Mouse (Mus musculus) layer of hippocampus, adult 9-11 months (tissue): ENCODE data around the gene Ablim2.

Source experiments
- DNase-seq: peaks from one replicate; pipeline ENCODE4 v3.0.0; 2022

Ablim2 gene

DNA sequence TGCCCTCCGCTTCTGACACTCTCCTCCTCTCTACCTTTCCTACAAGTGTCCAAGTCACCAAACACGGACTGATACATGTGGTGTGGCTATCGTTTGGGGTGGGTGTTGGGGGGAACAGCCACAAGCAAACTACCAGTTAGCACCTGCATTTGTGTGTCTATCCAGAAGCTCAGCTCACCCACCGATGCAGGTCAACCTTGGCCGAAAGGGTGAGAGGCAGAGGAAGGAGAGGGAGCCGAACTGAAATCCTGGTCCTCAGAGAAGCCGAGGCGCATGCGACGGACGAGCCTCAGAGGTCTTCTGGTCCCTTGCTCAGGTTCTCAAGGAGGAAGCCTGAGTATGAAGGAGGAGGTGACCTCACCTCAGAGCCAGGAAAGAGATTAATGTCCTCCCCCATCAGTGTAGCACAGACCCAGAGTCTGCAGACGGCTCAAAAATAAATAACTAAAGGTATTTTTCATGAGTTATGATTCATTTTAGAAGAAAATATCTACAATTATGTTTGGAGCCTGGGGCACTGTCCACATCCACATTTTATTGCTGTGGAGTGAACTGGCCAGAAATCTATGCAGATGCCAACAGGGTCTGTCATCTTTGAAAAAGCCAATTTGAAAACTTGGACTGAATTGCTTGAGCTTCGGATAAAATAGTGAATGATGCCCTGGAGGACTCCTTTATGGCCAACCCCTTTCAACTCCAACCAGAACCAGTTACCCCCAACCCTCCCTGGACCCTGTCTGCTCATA, 133.5 kb downstream of the Ablim2 start:
- DNase-seq, result no peak

DNA sequence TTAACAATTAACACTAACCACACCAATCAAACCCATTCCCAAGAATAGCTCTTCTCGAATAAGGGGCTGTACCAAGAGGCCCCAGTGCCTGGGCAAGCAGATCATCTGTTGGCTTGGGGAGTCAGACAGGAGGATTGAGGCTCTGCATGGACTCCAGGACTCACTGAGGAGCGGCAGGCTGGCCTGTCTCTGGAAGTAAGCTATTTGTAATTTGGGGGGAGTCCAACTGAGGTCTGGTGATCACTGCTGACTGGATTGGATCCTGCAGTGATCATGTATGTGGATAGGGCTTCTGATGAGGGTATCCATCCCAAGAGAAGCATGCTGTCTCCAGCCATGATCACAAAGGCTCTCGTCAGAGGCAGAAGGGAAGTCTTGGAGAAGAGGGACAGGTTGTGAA, 134.7 kb downstream of the Ablim2 start:
- no peak for DNase-seq

DNA sequence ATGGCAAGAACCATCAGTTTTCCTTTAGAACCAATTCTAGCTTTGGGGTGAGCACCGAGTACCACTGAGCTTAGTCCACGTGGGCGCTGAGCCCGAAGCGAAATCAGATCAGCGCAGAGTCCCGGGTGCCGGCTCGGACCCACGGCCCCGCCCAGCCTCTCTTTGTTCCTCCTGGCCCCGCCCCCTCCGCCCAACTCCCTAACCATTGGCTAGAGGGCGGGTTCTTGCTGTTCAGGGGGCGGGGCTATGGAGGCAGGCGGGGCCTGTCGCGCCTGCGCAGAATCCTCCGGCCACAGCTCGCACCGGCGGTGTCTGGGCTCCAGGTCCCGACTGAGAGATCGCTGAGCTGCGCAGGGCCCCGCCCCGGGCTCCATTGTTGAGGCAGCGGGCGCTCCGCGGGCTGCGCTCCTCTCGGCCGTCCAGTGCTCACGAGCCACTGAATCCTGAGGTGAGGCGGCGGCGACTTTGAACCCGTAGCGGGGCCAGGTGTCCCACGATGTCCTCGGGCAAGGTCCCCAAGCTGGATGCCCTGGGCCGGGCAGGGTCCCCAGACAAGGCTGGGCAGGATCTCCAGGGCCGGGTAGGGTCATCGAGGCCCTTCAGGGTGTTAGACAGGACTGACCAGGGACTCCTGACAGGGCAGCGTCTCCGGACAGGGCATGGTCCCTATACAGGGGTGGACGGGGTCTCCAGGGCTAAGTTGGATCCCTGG, 135.6 kb downstream of the Ablim2 start, which contains the start of gene Afap1:
Afap1 (plus strand) TSS at position 227 of the 712 bp plus-strand sequence.
- DNase-seq, result peak; percentile 99

DNA sequence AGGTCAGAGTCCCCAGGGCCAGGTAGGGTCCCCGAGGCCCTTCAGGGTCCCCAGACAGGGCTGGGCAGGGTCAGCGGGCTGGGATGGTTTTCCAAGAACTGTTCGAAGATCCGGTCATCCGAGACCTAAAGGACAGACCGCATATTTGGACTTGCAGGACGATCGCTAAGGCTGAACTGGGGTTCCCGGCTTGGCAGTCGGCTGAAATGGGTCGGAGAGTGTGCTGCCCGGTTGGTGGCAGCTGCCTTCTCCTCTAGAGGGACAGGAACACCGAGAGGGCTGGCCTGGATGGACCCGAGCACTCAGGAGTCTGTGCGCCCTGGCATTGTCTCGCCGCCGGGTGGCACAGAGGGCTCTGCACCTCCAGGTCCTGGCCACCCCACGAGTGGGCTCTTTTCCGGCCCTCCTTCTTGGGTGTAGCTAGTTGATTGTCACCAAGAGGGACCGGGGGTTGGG, 136.2 kb downstream of the Ablim2 start:
- peak; percentile 66 for DNase-seq

DNA sequence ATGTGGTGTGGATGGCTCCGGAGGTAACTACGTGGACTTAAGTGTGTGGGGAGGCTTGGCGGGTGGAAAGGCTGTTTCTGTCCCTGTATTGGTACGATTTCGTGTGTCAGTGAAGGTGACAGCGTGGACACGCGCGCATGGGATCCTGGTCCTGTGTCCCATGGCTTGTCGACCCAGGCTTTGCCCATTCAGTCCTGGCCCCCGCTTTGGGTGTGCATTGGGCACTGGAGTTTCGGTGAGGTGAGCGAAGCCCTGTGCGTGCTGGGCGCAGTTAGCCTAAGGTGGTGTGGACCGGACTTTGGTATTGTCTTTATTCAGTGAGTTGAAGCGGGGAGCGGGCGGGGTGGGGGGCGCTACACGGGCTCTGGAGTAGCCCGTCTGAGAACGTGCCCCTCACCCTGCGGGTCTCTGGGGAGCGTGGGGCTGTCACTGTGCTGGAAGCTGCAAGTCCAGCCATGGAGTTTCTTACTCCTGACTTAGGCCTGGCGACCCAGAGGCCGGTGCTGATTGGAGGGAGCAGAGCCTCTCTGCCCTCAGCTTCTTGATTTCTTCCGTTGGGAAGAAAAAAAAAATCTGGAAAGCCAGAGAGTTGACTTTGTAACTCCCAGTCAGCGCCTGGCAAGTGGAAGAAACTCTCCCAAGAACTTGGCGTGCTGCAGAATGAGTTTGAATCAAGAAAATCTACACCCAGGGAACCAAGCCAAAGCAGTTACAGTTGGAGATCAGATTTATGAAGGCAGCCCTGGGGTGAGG, 136.8 kb downstream of the Ablim2 start:
- DNase-seq, result no peak

DNA sequence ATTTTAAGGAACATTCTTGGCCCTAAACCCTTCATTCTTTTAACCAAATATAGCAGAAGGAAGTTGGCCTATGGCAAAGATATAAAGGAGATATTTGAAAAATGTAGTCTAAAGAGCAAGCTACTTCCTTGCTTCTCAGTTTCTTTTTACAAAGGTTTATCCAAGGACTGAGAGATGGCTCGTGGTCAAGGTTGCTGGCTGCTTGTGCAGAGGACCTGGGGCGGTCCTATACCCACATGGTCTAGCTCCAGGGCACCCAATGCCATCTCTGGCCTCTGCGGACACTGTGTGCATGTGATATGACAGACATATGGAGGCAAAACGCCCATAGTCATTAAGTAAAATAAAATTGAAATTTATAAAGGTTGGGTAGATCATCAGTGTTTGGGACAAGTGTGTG, 138.2 kb downstream of the Ablim2 start:
- no peak for DNase-seq

DNA sequence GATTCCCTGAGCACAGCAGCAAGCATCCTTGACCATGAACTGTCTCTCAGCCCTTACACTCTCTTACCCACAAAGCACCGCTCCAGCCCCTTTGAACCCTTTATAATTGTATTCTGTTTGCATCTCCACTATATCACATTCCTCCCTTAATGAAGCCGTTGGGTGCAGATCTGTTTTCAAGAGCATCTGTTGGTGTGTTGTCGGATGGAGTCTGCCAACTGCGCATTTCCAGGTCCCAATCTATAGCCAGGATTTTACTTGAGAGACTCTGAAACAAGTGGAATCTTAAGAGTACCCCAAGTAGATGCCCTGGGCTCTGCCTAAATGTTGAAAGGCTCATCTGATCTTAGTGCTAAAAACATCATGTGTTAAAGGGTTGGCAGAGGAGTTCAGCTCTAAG, 138.9 kb downstream of the Ablim2 start:
- no peak for DNase-seq

DNA sequence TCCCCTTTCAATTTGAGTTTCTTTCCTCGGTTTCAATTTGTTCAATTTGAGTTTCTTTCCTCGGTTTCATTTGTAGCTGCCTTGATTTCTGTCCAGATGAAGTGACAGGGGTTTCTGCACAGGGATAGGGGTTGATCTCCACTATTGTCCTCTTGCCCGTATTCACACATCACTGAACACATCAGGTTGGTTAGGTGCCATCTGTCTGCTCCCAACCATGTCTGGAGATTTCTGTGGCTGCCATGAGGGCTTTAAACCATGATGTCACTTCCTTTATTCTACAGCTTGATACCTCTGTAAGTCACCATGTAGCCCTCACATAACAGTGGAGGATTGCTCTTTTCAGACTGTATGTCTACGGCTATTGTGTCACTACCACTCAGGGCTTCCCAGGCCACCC, 139.5 kb downstream of the Ablim2 start:
- DNase-seq, result no peak

DNA sequence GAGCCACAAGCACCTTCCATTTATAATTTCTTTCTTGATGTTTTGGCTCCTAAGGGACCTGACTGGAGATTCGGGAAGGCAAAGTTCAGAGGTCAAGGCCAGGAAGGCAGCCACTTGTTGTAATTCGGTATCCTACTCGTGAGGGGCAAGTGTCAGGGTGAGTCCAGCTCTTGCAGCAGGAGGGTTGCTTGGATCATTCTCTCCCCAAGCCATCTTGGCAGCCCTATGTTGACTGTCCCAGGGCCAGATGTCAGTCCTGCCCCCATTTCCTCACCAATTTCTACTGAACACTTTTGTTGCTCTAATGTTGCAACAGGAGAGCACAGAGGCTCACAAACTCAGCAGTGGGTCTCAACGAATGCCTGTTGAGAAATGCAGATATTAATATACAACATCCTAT, 140.4 kb downstream of the Ablim2 start:
- no peak for DNase-seq

DNA sequence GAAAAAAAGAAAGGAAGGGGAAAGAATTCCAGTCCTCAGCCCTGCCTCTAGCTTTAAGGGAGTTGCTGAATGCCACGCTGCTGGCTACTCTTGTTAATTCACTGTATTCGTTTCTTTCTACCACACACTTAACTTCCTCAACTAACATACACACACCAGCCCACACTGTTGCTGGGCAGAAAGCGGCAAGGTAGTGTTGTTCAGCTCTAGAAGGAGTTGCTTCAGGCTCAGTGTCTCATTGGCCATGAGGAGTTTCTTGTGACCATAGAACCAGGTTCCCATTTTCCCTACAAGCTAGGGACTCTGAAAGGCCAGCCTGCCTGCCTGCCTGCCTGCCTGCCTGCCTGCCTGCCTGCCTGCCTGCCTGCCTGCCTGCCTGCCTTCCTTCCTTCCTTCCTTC, 141.3 kb downstream of the Ablim2 start:
- DNase-seq, result no peak

DNA sequence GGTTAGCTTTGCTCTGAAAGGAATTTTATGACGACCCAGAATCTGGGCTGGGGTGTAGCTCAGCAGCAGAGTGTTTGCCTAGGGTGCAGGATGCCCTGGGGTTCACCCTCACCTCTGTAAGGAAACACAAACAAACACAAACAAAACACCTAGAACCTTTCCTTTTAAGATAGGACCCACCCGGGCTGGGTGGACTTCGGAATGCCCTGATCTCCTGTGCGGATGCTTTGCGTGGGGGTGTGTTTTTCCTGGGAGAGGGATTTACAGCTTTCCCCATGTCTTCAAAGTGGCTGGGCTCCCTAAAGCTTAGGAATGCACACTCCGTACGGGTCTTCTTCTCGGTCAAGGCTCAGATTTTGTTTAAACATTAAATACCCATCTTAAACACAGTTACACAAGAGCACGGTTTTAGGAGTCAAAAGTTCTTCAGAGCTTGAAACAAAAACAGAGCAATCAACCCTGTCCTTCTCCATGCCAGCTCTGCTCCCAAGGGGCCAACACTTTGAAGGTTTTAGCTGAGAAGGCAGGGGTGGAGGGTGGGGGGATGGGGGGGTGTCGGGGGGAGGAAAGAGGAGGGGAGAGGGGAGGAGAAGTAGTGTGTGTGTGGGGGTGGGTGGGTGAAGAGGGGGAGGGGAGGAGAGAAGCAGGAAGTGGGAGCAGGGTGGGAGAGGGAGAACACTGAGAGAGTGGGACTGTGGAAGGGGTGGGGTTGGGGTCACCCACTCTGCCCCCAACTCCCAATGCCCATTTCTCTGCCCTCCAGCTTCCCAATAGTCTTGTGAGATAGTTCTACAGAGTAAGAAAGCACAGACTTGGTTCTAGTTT, 142.9 kb downstream of the Ablim2 start:
- no peak for DNase-seq

DNA sequence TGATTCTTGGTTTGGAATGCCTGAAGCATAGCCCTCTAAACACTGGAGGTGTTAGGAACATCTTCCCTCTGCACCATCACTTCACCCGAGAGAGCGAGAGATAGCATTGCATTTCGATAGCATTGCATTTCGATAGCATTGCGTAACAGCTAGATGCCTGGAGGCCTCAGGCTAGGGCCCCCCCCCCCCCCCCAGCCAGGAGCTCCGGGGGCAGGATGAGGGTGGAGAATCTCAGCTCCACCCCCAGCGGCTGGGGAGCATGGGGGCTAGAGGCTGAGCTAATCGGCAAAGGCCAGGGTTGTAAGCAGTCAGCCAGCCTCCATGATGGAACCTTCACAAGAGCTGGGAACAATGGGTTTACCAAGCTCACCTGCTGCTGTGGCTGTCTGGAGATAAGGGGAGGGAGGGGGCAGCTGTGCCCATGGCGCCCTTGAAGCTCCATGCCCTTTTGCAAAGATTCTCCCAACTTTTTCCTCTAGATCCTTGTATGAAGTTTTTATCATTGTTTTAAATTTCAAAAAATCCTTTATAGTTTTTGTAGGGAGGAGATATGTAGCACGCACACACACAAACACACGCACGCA, 143.6 kb downstream of the Ablim2 start:
- DNase-seq, result no peak

DNA sequence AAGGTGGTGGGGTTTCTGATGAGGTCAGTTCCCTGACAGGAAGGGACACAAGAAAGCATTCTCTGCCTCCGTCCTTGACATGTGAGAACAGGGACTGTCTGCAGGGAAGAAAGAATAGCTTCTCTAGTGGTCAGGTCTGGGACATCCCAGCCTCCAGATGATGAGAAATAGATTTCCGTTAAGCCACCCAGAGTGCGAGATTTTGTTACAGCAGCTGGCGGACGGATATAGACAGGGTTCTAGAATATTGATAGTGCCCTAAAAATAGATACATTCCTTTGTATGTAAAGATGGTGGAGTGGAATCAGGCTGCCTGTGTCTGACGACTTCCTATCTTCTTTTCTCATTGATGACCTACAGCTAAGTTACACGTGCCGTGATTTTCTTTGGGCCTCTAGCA, 145.8 kb downstream of the Ablim2 start:
- no peak for DNase-seq

DNA sequence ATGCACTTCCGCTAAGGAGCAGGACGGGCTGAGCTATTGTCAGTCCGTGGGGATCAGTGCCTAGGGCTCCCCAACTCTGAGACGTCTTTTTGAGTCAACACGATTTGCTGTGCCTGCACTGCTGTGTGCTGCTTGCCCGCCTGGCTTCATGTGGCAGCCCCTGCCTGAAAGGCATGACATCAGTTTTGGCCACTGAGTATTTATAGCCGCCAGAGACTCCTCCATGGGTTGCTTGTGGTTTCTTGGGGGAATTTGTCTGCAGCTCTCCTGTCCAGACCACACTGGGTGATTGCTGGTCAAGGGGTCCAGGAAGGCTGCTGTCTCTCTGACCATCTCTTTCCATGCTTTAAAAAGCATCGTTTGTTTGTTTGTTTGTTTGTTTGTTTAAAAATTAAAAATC, 147.6 kb downstream of the Ablim2 start:
- DNase-seq, result no peak

DNA sequence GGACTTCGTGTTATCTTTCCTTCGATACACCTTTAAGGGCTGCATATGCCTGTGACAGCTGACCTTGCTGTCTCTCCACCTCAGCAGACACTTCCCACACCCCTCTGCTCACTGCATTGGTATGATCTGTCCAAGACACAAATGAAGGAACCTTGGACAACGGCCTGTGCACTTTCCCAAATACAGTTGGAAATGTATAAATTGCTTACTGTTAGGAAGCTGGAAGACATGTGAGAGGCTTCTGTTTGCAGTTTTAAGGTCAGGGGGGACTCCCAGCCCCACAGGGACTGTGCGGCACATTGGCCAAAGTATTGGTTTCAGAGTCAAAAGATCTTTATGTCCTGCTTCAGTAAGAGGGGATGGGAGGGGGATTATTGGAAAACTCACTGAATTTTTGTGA, 149.4 kb downstream of the Ablim2 start:
- DNase-seq, result no peak

DNA sequence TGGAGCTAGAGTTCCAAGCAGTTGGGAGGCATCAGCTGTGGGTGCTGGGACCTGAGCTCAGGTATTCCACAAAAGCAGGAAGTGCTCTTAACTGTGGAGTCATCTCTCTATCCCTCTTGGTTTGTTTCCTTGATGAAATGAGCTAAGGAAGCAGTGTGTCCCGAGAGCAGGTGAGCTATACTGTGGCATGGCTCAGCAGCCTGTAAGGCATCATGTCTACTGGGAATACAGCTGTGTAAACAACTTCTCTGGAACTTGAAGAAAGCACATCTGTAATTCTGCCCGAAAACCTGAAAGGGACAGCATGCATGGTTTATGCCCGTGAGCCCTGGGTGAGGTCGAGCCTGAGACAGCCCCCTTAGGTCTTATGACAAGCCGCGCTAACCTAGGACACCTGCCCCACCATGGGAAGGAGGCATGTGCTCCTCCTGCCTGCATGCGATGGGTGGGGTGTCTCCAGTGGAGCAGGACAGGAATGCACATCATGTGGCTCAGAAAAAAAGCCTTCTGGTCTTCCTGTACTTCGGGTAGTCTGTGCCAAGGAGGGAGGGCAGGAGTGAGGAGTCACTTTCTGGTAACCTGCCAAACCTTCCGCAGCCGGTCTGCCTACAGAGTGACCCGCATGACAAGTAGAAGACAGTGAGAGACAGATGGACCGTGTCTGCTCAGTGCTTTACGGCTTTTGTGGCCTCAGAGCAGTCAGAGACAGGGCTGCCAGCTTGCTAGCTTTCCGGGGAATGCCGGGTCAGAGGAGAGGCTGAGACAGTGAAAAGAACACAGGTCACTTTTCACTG, 150.2 kb downstream of the Ablim2 start:
- DNase-seq, result peak; percentile 88

DNA sequence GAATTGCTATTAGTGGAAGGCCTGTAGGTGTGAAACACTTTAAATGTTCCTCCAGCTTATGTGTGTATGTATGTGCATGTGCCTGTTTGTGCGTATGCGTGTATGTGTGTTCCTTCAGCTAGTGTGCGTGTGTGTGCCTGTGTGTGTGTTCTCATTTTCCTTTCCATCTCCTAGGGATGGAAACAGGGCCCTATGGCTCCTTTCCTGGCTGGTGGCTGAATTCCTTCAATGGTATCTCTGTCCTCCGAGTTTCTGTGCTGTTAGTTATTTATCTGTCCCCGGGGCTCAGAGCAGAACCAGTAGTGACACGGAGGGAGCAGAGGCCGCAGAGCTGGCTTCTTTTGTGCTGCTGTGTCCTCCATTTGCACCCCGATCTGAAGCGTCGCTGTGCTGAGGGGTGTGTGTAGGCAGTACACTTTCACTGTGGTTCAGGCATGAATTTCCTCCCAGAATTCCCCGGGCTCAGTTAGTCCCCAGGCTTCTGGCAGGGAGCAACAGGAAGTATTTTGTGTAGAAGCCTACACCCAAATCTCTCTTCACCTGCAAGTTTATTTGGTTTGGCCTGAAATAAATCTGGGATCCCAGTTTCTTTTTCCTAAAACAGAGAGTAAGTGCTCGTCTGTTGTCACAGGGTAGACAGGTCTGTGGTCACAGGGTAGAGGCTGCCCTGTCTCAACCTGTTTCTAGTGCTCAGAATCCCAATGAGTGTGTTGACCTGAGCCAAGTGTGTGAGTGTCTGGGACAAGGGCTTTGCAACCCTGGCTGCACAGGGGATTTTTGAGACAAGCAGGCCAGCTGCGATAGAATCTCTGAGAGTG, 151.2 kb downstream of the Ablim2 start:
- no peak for DNase-seq

DNA sequence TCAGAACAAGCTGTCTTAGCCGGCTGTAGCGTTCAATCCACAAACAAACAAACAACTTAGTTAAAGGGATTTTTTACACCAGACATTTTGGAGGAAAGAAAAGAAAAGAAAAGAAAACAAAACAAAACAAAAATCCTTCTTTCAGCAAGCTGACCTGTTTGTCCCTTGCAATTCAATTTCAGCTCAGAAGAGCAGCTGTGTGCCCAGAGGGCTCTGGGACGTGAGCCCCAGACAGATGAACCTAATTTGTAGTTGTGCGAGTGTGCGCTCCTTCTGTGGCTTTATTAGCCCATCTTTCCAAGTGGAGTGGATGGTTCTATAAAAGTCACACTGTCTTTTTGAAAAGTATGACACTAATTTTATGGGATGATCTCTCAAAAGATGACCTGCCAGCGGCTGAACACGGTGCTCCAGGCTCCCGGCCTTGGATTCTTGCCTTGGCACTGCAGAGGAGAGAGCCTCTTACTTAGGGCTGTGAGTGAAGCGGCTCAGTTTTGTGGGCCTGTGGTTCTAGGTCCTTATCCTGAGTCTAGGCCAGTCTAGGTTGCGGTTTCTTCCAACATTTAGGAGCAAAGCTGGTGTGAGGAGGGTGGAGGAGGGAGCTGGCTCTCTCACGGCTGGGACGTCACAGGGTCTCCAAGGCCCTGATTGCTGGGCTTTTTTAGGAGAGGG, 158.1 kb downstream of the Ablim2 start:
- DNase-seq, result no peak

DNA sequence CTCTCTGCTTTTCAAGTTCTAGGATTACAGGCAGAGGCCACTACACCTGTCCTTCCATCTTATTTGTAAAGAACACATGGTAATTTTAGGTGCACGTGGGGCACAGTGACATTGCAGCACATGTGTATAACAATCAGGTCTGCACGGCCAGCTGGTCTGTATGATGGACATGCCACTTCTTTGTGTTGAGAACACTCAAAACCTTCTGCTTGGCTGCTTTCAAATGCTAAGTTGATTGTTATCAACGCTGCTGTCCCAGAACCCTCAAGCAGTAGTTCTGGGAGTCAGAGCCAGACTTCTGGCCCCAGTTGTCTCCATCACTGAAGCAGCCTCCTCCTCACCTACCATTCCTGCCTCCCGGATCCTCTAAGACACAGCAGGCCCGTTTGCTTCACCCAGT, 159.0 kb downstream of the Ablim2 start:
- no peak for DNase-seq

DNA sequence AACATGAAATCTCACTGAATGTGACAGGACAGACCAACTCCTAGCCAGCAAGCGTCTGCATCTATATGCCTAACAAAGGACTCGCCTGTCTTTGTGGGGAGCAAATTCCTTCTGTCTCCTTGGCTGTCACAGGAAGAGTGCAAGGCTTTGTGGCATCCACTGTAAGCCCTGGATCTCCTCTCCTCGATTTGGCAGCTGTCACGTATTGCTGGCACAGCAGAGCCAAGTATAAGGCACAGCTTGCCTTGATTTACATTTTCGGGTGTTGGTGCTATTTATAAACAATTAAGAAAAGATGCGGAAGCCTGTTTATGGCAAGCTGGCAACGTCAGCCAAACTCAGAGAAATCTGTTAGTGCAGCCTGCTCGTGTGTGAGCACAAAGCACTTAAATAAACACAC, 160.7 kb downstream of the Ablim2 start:
- peak; percentile 84 for DNase-seq
